Mouse (Mus musculus) C2C12 (cell line): ENCODE results near the gene Map3k12. TPM values are rescaled to one million over a fixed set of nuclear protein-coding genes. Genes with fewer than 3 reads are reported as not detected.

Source experiments
- H3K27me3 ChIP-seq: one replicate; pipeline ENCODE4 v1.6.1; 2011; ENCODE audit not compliant: control insufficient read depth, insufficient read depth, insufficient read length
- H3K36me3 ChIP-seq: one replicate; pipeline ENCODE4 v1.6.1; 2011; ENCODE audit not compliant: control insufficient read depth, insufficient read depth
- H3K4me3 ChIP-seq: one replicate; pipeline ENCODE4 v1.5.1; 2011; ENCODE audit warnings: mild to moderate bottlenecking, control low read depth; ENCODE audit not compliant: poor library complexity, insufficient read depth, severe bottlenecking
- H3K79me2 ChIP-seq: one replicate; pipeline ENCODE4 v1.6.1; 2011; ENCODE audit not compliant: control insufficient read depth, insufficient read depth
- H3K79me3 ChIP-seq: one replicate; pipeline ENCODE4 v1.6.1; 2011; ENCODE audit warnings: low read depth, control low read depth
- H3ac ChIP-seq: one replicate; pipeline ENCODE3; 2011; ENCODE audit warnings: low read depth; ENCODE audit not compliant: control insufficient read depth, insufficient read length
- CEBPB ChIP-seq: IDR thresholded peaks from one replicate; pipeline ENCODE4 v1.6.1; 2011; ENCODE audit warnings: low read depth, mild to moderate bottlenecking, control low read depth, moderate library complexity
- CTCF ChIP-seq: IDR thresholded peaks from one replicate; pipeline ENCODE4 v1.5.1; 2011; ENCODE audit not compliant: control insufficient read depth, insufficient read depth, insufficient read length
- FOSL1 ChIP-seq: IDR thresholded peaks from one replicate; pipeline ENCODE4 v1.8.0; 2011; ENCODE audit warnings: mild to moderate bottlenecking, low read length; ENCODE audit not compliant: poor library complexity, insufficient read depth, severe bottlenecking
- MAX ChIP-seq: IDR thresholded peaks from one replicate; pipeline ENCODE4 v1.6.1; 2011; ENCODE audit warnings: mild to moderate bottlenecking, control low read depth
- MYOD1 ChIP-seq: IDR thresholded peaks from one replicate; pipeline ENCODE4 v1.6.1; 2011; ENCODE audit warnings: low read depth; ENCODE audit not compliant: control insufficient read depth, insufficient read length
- MYOG ChIP-seq: IDR thresholded peaks from one replicate; pipeline ENCODE4 v1.6.1; 2011; ENCODE audit not compliant: control insufficient read depth, insufficient read length; ENCODE audit errors: extremely low read depth
- USF1 ChIP-seq: IDR thresholded peaks from one replicate; pipeline ENCODE4 v1.6.1; 2011; ENCODE audit warnings: low read depth, mild to moderate bottlenecking, control low read depth, moderate library complexity
- polyA plus RNA-seq: library from polyadenylated mRNA; unstranded; fragments of >200 nt; fragmentation: generic; extraction: Trizol; gene quantifications from one replicate; pipeline ENCODE4 v1.2.1, GENCODE M21; 2012; ENCODE audit warnings: missing spikeins

Gene Map3k12
- polyA plus RNA-seq, 1 experiment, result 11.2 TPM

DNA sequence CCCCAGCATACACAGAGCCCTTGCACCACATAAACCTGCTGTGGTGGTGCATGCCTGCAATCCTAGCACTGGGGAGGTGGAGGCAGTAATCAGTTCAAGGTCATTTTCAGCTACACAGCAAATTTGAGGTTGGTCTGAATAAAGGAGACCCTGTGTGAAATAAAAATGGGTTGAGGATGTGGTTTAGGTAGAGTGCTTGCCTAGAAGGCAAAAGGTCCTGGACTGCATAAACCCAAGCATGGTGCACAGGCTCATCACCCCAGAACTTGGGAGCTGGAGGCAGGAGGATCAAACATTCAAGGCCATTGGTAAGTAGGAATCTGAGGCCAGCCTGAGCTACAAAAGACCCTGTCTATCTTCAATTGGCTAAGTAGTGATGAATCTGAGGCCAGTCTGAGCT, 9.3 kb downstream of the Map3k12 start:
- Histone ChIP-seq H3K36me3 (peaks cover 37% of the 10 kb centered on the region), H3K79me3 (no peaks in the 10 kb centered on the region), H3K79me2 (peaks cover 16% of the 10 kb centered on the region)

DNA sequence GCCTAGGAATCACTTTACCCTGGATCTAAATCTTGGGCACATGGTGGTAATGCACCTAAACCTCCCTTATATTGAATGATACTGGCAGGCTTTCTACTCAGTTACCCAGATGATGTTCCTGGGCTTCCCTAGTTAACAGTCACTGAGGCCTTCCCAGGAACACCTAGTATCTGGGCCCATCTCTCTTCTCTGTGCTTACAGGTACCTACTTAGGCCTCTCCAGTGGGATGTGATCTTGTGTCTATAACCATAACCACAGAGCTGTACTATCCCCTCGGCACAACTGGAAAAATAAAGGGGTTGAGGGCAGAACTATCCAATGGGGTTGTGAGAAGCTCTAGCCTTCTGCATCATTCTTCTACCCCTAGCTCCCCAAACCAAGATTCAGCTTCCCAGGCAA, 10.0 kb downstream of the Map3k12 start:
- no peak for TF ChIP-seq MYOG
- TF ChIP-seq FOSL1, result no peak
- no peak for TF ChIP-seq CEBPB
- TF ChIP-seq CTCF, result no peak
- no peak for TF ChIP-seq MAX
- TF ChIP-seq USF1, result no peak
- TF ChIP-seq MYOD1, result no peak
- Histone ChIP-seq H3K4me3 (no peak overlapping the region), H3K79me3 (no peaks in the 10 kb centered on the region), H3K79me2 (peaks cover 11% of the 10 kb centered on the region), H3K27me3 (no peaks in the 10 kb centered on the region), H3ac (no peak overlapping the region), H3K36me3 (peaks cover 44% of the 10 kb centered on the region)

More for the DNA sequence above, 9.3 kb downstream of the Map3k12 start:
- TF ChIP-seq CEBPB, result no peak
- no peak for TF ChIP-seq MAX
- TF ChIP-seq CTCF, result no peak
- no peak for TF ChIP-seq USF1
- H3K4me3 ChIP-seq, result no peak overlapping the region
- H3ac ChIP-seq, result no peak overlapping the region
- no peaks in the 10 kb centered on the region for H3K27me3 ChIP-seq

DNA sequence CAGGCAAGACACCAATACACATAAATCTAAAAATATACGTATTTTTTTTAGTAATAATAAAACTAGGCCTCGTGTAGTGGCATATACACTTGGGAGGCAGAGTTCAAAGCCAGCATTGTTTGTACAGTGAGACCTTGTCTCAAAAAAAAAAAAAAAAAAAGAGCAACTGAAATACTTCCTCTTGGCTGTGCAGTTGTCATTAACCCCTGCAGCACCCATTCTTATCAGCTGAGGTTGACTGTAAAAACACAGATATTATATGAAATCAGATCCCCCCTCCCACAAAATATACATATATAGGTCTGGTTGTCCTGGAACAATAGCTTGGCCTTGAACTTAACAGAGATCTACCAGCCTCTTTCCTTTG, 10.4 kb downstream of the Map3k12 start:
- H3K36me3 ChIP-seq, result peaks cover 48% of the 10 kb centered on the region
- no peaks in the 10 kb centered on the region for H3K79me3 ChIP-seq
- H3K79me2 ChIP-seq, result peaks cover 10% of the 10 kb centered on the region
- H3K4me3 ChIP-seq, result no peak overlapping the region
- no peaks in the 10 kb centered on the region for H3K27me3 ChIP-seq
- no peak overlapping the region for H3ac ChIP-seq
- no peak for TF ChIP-seq MYOD1
- TF ChIP-seq CEBPB, result no peak
- no peak for TF ChIP-seq MAX
- no peak for TF ChIP-seq MYOG

DNA sequence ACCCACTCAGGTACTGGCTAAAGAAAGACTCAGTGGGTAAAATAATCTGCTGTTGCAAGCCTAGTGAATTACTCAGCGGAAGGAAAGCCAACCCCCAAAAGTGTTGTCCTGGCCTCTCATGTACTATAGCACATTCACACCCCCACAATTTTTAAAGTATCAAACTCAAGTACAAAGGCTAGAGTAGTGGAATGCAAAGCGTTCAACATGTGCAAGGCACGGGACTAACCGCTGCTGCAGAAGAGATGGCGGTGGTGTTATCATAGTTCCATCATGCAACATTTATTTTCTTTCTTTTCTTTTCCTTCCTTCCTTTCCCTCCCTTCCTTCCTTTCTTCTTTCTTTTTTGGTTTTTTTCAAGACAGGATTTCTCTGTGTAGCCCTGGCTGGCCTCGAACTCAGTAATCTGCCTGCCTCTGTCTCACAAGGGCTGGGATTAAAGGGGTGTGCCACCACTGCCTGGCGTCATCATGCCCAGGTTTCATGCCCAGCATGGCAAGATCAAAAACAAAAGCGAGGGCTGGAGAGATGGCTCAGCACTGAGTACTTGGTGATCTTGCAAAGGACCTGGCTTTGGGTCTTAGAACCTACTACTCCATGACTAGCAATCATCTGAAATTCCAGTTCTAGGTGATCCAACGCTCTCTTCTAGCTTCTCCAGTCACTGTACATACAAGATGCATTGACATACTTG, 10.9 kb downstream of the Map3k12 start:
- Histone ChIP-seq H3K4me3 (no peak overlapping the region), H3K36me3 (peaks cover 54% of the 10 kb centered on the region), H3ac (no peak overlapping the region), H3K27me3 (no peaks in the 10 kb centered on the region), H3K79me3 (no peaks in the 10 kb centered on the region), H3K79me2 (peaks cover 6% of the 10 kb centered on the region)
- TF ChIP-seq MYOG, result no peak
- TF ChIP-seq USF1, result no peak
- TF ChIP-seq CEBPB, result no peak
- no peak for TF ChIP-seq MAX
- no peak for TF ChIP-seq MYOD1

DNA sequence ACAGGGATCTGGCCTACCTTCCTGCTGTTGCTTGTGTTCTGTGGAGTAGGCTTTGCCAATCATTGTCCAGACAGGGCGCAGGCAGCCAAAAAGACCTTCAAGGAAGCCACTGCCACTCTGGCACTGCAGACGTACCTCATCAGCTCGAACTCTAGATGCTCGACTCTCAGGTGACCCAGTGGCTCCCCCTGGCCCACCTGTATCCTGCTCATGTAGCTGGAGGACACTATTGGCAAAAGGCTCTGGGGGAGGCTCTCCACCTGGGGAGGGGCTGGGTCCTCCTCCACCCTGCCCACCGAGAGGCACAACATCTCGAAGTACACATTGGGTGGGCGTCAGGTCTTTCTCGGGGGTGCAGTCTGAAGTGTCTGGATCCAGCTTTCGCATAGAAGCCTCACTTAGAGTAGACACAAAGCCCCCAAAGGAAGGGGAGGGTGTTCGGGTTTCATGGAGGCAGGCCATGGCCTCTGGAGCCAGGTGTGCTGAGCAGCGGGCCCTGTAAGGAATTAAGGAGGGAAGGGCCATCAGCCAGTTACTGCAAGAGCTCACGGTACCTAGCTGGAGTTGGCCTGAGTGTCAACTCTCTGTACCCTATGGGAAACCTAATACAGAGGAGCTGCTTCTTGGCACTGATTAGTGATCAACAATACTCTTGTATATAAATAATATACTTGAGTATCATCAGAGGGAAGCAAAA, 11.6 kb downstream of the Map3k12 start:
- Histone ChIP-seq H3K36me3 (peaks cover 61% of the 10 kb centered on the region), H3K79me3 (no peaks in the 10 kb centered on the region), H3ac (no peak overlapping the region), H3K79me2 (peaks cover 5% of the 10 kb centered on the region), H3K27me3 (no peaks in the 10 kb centered on the region), H3K4me3 (no peak overlapping the region)
- TF ChIP-seq USF1, result no peak
- TF ChIP-seq CTCF, result no peak
- no peak for TF ChIP-seq FOSL1
- TF ChIP-seq MAX, result no peak
- no peak for TF ChIP-seq MYOG

DNA sequence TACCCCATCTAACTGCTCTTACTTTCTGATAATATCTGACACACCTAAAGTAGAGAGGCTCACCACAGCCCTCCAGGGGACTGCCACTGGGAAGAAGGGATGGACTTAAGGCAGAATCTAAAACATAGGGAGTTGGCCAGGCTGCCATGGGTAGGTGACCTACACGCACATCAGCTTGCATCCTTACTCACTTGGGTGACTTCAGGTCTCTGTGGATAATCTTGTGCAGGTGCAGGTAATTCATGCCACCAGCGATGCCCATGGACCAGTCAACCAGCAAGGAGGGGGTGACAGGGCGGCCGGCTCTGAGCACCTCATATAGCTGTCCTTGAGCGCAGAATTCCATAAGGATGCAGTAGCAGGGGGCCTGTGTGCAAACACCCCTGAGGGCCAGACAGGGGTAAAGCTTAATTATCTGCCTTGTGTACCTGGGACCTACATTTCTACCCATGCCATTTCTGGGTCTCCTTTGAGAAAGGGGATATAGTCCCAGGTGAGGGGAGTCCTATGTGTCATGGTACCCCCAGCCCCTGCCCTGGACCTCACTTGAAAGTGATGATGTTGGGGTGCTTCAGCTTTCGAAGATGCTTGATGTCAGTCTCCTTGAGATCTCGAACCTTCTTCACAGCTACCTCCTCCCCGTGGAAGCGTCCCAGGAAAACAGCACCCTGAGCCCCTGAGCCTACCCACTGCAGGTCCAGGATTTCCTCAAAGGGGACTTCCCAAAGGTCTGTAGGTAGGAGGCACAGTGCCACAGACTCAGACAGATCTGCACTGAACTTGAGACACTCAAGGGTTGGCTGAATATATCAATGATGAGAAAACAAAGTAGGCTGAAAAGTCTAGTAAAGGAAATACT, 12.7 kb downstream of the Map3k12 start:
- H3K4me3 ChIP-seq, result no peak overlapping the region
- no peaks in the 10 kb centered on the region for H3K79me2 ChIP-seq
- H3K36me3 ChIP-seq, result peaks cover 71% of the 10 kb centered on the region
- TF ChIP-seq CTCF (no peak), MAX (no peak), MYOG (no peak)
- H3K27me3 ChIP-seq, result no peaks in the 10 kb centered on the region
- H3ac ChIP-seq, result no peak overlapping the region
- no peaks in the 10 kb centered on the region for H3K79me3 ChIP-seq
